Mouse (Mus musculus): ENCODE measurements at regions not wholly inside any gene's neighbourhood (a gene's known extent, or its start where the extent isn't known, plus 50 kb on each side); places are given as distances from the start of the nearest gene placed in this dataset.

DNA sequence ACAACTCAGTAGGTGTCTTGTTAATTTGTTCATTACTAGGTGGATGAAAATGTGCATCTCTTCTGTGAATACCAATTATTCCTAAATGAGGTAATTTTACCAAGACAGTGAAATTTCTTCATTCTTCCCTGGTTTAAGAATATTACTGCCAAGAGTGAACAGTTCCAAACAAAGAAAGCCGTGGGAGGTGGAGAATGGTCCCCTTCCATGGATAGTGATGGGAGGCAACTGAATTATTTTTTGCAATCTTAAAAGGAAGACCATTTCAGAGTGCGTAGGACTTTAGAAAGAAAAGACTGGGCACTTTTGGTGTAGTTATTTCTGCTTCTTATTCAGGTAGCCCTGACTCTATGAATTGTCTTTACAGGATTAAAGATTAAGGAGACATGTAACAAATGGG is 2494.3 kb upstream of the Gm7489 start:
- no peak overlapping the region for H3K4me3 ChIP-seq (ENCODE audit: control insufficient read depth, low read depth, low read length)
- no peaks in the 10 kb centered on the region for H3K36me3 ChIP-seq (ENCODE audit: control insufficient read depth, insufficient read depth, low read length)
- H3K27me3 ChIP-seq (ENCODE audit: control insufficient read depth, insufficient read depth, low read length): no peaks in the 10 kb centered on the region
- H3K27ac ChIP-seq (ENCODE audit: control insufficient read depth, insufficient read depth, low read depth, low read length): no peak overlapping the region
- no peaks in the 10 kb centered on the region for H3K4me1 ChIP-seq (ENCODE audit: control insufficient read depth, insufficient read depth, low read length)
- TF ChIP-seq POLR2A (IDR thresholded peaks at IDR 0.05; ENCODE audit: control insufficient read depth, low read depth, low read length) (no peak), CTCF (IDR thresholded peaks at IDR 0.05; ENCODE audit: control insufficient read depth, insufficient read depth, insufficient replicate concordance, low read depth, low read length) (no peak)

DNA sequence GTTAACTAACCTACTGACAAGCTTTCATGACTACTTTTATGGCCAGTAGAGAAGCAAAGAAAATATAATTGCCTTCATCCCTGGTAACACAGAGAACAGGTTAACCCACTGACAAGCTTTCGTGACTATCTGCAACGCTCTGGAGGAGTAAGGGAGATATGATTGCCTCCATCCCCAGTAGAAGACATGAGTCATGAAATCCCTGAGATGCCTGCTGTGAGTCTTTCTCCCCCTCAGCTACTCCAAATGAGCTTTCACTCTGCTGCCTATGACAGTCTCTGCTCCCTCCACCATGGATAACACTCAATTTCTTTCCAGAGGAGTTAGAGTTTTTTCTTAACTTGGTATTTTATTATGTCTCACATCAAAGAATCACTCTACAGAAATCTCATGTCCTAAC is 2493.4 kb upstream of the Gm7489 start:
- H3K4me3 ChIP-seq (ENCODE audit: control insufficient read depth, low read depth, low read length): no peak overlapping the region
- TF ChIP-seq CTCF (IDR thresholded peaks at IDR 0.05; ENCODE audit: control insufficient read depth, insufficient read depth, insufficient replicate concordance, low read depth, low read length) (no peak), POLR2A (IDR thresholded peaks at IDR 0.05; ENCODE audit: control insufficient read depth, low read depth, low read length) (no peak)
- no peaks in the 10 kb centered on the region for H3K4me1 ChIP-seq (ENCODE audit: control insufficient read depth, insufficient read depth, low read length)
- H3K27ac ChIP-seq (ENCODE audit: control insufficient read depth, insufficient read depth, low read depth, low read length): no peak overlapping the region
- H3K27me3 ChIP-seq (ENCODE audit: control insufficient read depth, insufficient read depth, low read length): no peaks in the 10 kb centered on the region
- H3K36me3 ChIP-seq (ENCODE audit: control insufficient read depth, insufficient read depth, low read length): no peaks in the 10 kb centered on the region

DNA sequence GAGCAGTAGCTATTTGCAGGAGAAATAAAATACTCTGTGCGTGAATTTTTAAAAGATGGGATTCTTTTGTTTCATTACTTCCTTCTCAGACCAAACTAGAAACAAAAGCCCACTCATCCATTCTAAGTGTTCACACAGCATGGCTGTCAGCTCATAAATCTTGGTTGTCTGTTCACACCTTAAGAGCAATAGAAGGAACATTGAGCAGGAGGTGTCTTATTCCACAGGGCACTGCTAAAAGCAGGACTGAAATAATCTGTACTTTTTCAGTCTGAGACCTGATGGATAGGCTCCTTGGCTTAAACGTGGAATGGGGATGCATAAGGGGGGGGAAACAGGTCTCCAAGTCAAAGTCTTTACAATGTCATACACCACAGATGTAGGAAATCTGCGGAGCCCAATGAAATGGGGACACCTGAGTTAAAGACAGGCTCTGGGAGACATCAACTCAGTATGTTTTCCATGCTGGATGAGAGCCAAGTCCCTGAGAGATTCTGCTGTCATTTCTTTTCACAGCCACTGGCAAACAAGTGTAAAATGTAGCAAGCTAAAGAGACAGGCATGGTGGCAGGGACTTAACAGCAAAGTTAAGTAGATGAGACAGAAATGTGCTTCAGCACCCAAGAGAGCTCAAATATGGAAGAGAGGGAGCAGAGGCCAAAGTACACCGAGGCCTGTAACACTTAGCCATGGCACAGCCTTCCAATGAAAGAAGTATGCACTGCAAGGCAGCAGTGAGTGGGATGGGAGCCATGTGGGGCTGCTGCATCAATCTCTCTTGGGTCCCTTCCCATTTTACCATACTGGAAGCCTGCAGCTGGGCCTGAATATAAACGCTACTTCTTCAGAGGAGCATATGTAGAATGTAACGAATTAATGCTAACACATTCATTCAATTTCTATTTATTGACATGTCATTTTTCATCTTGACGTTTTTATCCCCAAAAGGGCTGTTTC is 2492.0 kb upstream of the Gm7489 start:
- TF ChIP-seq POLR2A (IDR thresholded peaks at IDR 0.05; ENCODE audit: control insufficient read depth, low read depth, low read length): no peak
- no peak for TF ChIP-seq CTCF (IDR thresholded peaks at IDR 0.05; ENCODE audit: control insufficient read depth, insufficient read depth, insufficient replicate concordance, low read depth, low read length)
- H3K4me1 ChIP-seq (ENCODE audit: control insufficient read depth, insufficient read depth, low read length): no peaks in the 10 kb centered on the region
- no peak overlapping the region for H3K27ac ChIP-seq (ENCODE audit: control insufficient read depth, insufficient read depth, low read depth, low read length)
- no peaks in the 10 kb centered on the region for H3K36me3 ChIP-seq (ENCODE audit: control insufficient read depth, insufficient read depth, low read length)
- no peaks in the 10 kb centered on the region for H3K27me3 ChIP-seq (ENCODE audit: control insufficient read depth, insufficient read depth, low read length)
- no peak overlapping the region for H3K4me3 ChIP-seq (ENCODE audit: control insufficient read depth, low read depth, low read length)

DNA sequence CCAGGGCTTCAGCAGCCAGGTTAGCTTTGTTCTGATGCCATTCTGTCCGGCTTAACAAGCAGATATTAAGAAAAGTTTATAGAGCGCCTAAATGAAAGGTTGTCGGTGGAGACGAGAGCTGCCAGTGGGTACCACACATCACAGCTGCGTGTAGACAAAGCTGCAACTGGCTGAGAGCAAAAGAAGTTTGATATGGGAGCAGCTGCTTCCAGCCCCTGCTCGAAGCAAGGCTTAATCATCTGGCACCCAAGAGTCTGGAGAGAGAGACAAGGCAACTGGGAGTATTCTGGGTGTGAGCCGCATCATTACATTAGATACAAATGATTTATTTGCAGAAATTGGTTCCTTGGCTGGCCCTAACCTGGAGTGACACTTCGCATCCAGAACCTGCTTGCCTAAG is 2488.7 kb upstream of the Gm7489 start:
- Histone ChIP-seq H3K27ac (ENCODE audit: control insufficient read depth, insufficient read depth, low read depth, low read length) (no peak overlapping the region), H3K27me3 (ENCODE audit: control insufficient read depth, insufficient read depth, low read length) (no peaks in the 10 kb centered on the region), H3K36me3 (ENCODE audit: control insufficient read depth, insufficient read depth, low read length) (no peaks in the 10 kb centered on the region), H3K4me1 (ENCODE audit: control insufficient read depth, insufficient read depth, low read length) (no peaks in the 10 kb centered on the region), H3K4me3 (ENCODE audit: control insufficient read depth, low read depth, low read length) (no peak overlapping the region)
- TF ChIP-seq CTCF (IDR thresholded peaks at IDR 0.05; ENCODE audit: control insufficient read depth, insufficient read depth, insufficient replicate concordance, low read depth, low read length): no peak
- TF ChIP-seq POLR2A (IDR thresholded peaks at IDR 0.05; ENCODE audit: control insufficient read depth, low read depth, low read length): no peak

DNA sequence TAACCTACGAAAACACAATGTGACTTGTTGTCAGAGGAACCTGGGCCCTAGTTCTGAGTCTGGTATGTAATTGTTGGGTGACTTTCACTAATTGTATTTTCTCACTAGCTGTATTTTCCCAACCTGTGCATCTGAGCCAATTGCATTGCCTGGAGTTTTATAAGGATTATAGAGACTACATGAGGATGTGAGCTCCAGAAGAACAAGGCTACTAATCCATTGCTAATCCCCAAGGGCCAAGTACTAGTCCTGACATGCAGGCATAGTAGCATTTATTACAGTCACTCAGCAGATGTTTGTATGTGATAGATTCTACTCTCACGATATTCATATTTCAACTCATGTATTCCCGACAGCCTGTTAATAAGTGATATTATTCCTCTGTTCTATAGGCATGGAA is 2481.1 kb upstream of the Gm7489 start:
- no peaks in the 10 kb centered on the region for H3K4me1 ChIP-seq (ENCODE audit: control insufficient read depth, insufficient read depth, low read length)
- no peak overlapping the region for H3K27ac ChIP-seq (ENCODE audit: control insufficient read depth, insufficient read depth, low read depth, low read length)
- no peaks in the 10 kb centered on the region for H3K27me3 ChIP-seq (ENCODE audit: control insufficient read depth, insufficient read depth, low read length)
- H3K4me3 ChIP-seq (ENCODE audit: control insufficient read depth, low read depth, low read length): no peak overlapping the region
- no peaks in the 10 kb centered on the region for H3K36me3 ChIP-seq (ENCODE audit: control insufficient read depth, insufficient read depth, low read length)
- TF ChIP-seq CTCF (IDR thresholded peaks at IDR 0.05; ENCODE audit: control insufficient read depth, insufficient read depth, insufficient replicate concordance, low read depth, low read length): no peak
- TF ChIP-seq POLR2A (IDR thresholded peaks at IDR 0.05; ENCODE audit: control insufficient read depth, low read depth, low read length): no peak

DNA sequence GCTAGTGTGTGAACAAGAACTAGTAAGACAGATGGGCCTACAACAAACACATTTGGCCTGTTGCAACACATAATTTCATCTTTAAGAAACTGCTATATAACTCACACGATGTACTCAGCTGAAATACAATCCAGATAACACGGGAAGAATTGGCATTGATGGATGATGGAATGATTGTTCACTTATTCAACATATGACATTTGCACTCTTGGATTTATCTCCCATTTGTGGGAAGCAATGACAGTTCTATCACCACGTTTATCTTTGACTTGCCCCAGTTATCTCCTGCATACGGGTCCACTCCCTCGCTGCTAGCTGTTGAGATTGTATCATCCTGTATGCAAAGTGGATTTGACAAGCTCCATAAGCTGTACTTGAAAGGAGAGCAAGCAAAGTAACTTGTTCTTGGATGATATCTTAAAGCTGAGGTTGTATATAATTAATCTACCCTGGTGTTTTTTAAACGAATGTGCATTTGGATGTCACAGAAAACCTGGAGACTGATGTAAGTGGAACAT is 2474.9 kb upstream of the Gm7489 start:
- H3K36me3 ChIP-seq (ENCODE audit: control insufficient read depth, insufficient read depth, low read length): no peaks in the 10 kb centered on the region
- no peaks in the 10 kb centered on the region for H3K27me3 ChIP-seq (ENCODE audit: control insufficient read depth, insufficient read depth, low read length)
- H3K4me1 ChIP-seq (ENCODE audit: control insufficient read depth, insufficient read depth, low read length): no peaks in the 10 kb centered on the region
- TF ChIP-seq CTCF (IDR thresholded peaks at IDR 0.05; ENCODE audit: control insufficient read depth, insufficient read depth, insufficient replicate concordance, low read depth, low read length) (no peak), POLR2A (IDR thresholded peaks at IDR 0.05; ENCODE audit: control insufficient read depth, low read depth, low read length) (no peak)
- no peak overlapping the region for H3K4me3 ChIP-seq (ENCODE audit: control insufficient read depth, low read depth, low read length)
- no peak overlapping the region for H3K27ac ChIP-seq (ENCODE audit: control insufficient read depth, insufficient read depth, low read depth, low read length)

DNA sequence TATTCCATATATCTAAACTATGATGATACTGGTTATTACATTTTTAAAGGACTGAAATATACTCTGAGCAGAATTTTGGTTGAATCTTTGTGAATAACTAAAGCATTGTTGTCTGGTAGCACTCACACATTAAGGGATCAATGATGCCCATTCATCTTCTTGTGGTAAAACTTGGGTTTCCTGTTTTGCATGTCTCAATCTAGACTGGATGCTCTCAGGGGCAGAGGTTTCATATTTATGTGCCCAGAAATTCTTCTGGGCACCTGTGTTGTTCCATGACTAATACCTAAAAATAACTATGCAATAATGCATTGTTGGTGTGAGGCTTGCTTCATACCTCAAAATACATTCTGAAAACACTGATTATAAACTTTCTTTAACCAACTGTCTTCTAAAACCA is 2472.7 kb upstream of the Gm7489 start:
- no peaks in the 10 kb centered on the region for H3K27me3 ChIP-seq (ENCODE audit: control insufficient read depth, insufficient read depth, low read length)
- TF ChIP-seq CTCF (IDR thresholded peaks at IDR 0.05; ENCODE audit: control insufficient read depth, insufficient read depth, insufficient replicate concordance, low read depth, low read length): no peak
- TF ChIP-seq POLR2A (IDR thresholded peaks at IDR 0.05; ENCODE audit: control insufficient read depth, low read depth, low read length): no peak
- no peak overlapping the region for H3K27ac ChIP-seq (ENCODE audit: control insufficient read depth, insufficient read depth, low read depth, low read length)
- no peaks in the 10 kb centered on the region for H3K4me1 ChIP-seq (ENCODE audit: control insufficient read depth, insufficient read depth, low read length)
- H3K36me3 ChIP-seq (ENCODE audit: control insufficient read depth, insufficient read depth, low read length): no peaks in the 10 kb centered on the region
- no peak overlapping the region for H3K4me3 ChIP-seq (ENCODE audit: control insufficient read depth, low read depth, low read length)

All from testis, adult 2 months (tissue).